Mouse (Mus musculus): ENCODE measurements at regions not wholly inside any gene's neighbourhood (a gene's known extent, or its start where the extent isn't known, plus 50 kb on each side); places are given as distances from the start of the nearest gene placed in this dataset.

DNA sequence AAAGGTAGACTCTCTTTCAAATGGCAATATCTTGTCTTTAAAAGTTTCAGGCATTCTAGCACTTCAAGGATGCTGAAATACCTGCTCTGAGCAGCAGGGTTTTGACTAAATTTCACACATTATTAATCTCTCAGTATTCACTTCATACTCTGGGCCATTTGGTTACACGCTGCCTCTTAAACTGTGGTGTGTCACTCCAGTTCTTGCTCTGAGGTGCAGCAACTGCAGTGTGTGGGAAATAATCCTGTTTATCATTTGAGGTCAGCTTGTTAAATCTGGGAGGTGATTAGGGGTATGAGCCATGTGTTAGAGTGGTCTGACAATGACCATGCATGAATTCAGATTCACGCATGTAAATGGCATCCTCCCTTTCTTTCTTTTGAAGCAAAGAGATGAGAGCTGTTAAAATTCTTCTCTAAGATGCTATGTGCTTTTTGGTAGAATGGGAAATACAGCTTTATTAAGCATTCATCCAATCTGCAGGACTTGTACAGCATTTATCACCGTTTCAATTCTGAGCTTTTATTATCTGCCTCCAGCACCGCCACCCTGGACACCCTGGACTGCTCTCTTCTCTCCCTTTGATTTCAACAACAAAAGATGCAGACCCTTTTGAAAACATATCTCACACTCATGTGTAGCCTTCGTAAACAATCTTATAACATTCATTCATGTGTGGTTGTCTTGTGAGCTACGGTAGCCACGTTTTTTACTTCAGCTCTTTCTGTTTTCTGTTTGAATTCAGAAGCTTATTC, 362.4 kb upstream of the Gm38303 start:
- Histone ChIP-seq H3K4me1 (ENCODE audit: control insufficient read depth in 1 of 2, insufficient read depth in 2 of 2) (no peaks in the 10 kb centered on the region), H3K27me3 (replicated peaks) (no peaks in the 10 kb centered on the region), H3K36me3 (replicated peaks in 1 of 2; ENCODE audit: control insufficient read depth in 1 of 2, insufficient read depth in 1 of 2, low read length in 1 of 2) (no peaks in the 10 kb centered on the region), H3K27ac (ENCODE audit: insufficient read depth, low read depth) (no peak overlapping the region), H3K9me3 (replicated peaks; ENCODE audit: low read length) (no peaks in the 10 kb centered on the region), H3K9ac (ENCODE audit: insufficient read depth, low read depth) (no peak overlapping the region), H3K79me2 (replicated peaks; ENCODE audit: control insufficient read depth, extremely low read depth, insufficient read depth, poor library complexity, severe bottlenecking) (no peaks in the 10 kb centered on the region), H3K4me2 (ENCODE audit: insufficient read depth, low read depth, poor library complexity, severe bottlenecking) (no peak overlapping the region), H3K4me3 (replicated peaks in 1 of 3; ENCODE audit: low read depth in 2 of 3, low read length in 2 of 3, poor library complexity in 1 of 3) (no peak overlapping the region)
- in situ Hi-C loops (cut with MboI; ENCODE audit: low pct_ligation_motif_present, low pct_unique_long_range_greater_than_20kb, low sequenced_read_pairs) (no loop called here), dilution Hi-C loops (cut with MboI; ENCODE audit: extremely low pct_ligation_motif_present, extremely low pct_unique_long_range_greater_than_20kb, low sequenced_read_pairs) (no loop called here)
- DNase-seq (ENCODE audit: extremely low read depth), result no peak
- TF ChIP-seq BHLHE40 (IDR thresholded peaks at IDR 0.05; ENCODE audit: low read depth, low read length), result no peak
- TF ChIP-seq ZNF384 (IDR thresholded peaks at IDR 0.05; ENCODE audit: low read depth, low read length), result no peak
- TF ChIP-seq ZC3H11A (IDR thresholded peaks at IDR 0.05; ENCODE audit: low read depth, low read length), result no peak
- no peak for TF ChIP-seq IRF4 (IDR thresholded peaks at IDR 0.05; ENCODE audit: low read depth, low read length)
- no peak for TF ChIP-seq USF1 (IDR thresholded peaks at IDR 0.05; ENCODE audit: low read depth, low read length)
- no peak for TF ChIP-seq EP300 (IDR thresholded peaks at IDR 0.05; ENCODE audit: low read length)
- no peak for TF ChIP-seq SIN3A (IDR thresholded peaks at IDR 0.05; ENCODE audit: low read length)
- TF ChIP-seq POLR2A (IDR thresholded peaks at IDR 0.05; ENCODE audit: low read depth, low read length), result no peak
- no peak for TF ChIP-seq MAZ (IDR thresholded peaks at IDR 0.05; ENCODE audit: low read depth, low read length)
- TF ChIP-seq KAT2A (IDR thresholded peaks at IDR 0.05; ENCODE audit: insufficient replicate concordance, low read length), result no peak
- TF ChIP-seq POLR2AphosphoS2 (IDR thresholded peaks at IDR 0.05; ENCODE audit: low read depth, low read length), result no peak
- TF ChIP-seq MXI1 (IDR thresholded peaks at IDR 0.05; ENCODE audit: low read depth, low read length), result no peak
- TF ChIP-seq USF2 (conservative IDR thresholded peaks at IDR 0.05; ENCODE audit: low read depth, low read length), result no peak
- TF ChIP-seq CTCF (conservative IDR thresholded peaks at IDR 0.05 in 1 of 2, IDR thresholded peaks at IDR 0.05 in 1 of 2; ENCODE audit: low read depth in 2 of 2, low read length in 2 of 2), result no peak
- no peak for TF ChIP-seq MEF2A (IDR thresholded peaks at IDR 0.05; ENCODE audit: borderline replicate concordance, low read depth, low read length)
- no peak for TF ChIP-seq SMC3 (IDR thresholded peaks at IDR 0.05; ENCODE audit: low read depth, low read length)

DNA sequence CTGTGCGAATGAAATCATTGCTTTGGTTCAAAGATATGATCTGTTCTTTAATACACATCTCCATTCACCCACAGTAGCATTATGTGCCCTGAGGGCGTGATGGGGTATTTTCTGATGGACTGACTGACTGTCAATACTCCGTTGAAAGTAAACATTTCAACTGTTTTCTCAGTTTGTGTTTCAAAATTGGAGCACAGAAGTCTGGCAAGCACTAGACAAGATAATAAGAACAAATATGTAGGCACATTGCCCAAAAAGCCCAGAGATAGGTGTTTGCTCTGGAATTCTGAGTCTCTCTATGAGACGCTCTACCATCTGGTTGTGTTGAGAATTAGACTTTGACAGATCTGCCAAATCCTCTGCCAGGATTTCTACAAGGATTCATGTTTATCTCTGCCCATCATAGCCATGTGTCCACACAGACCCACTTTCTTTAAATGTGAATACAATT, 350.0 kb upstream of the Gm38303 start:
- dilution Hi-C loops (cut with MboI; ENCODE audit: extremely low pct_ligation_motif_present, extremely low pct_unique_long_range_greater_than_20kb, low sequenced_read_pairs), result no loop called here
- Histone ChIP-seq H3K4me3 (replicated peaks in 1 of 3; ENCODE audit: low read depth in 2 of 3, low read length in 2 of 3, poor library complexity in 1 of 3) (no peak overlapping the region), H3K27ac (ENCODE audit: insufficient read depth, low read depth) (no peak overlapping the region), H3K9me3 (replicated peaks; ENCODE audit: low read length) (no peaks in the 10 kb centered on the region), H3K9ac (ENCODE audit: insufficient read depth, low read depth) (no peak overlapping the region), H3K4me2 (ENCODE audit: insufficient read depth, low read depth, poor library complexity, severe bottlenecking) (no peak overlapping the region), H3K36me3 (replicated peaks in 1 of 2; ENCODE audit: control insufficient read depth in 1 of 2, insufficient read depth in 1 of 2, low read length in 1 of 2) (no peaks in the 10 kb centered on the region), H3K79me2 (replicated peaks; ENCODE audit: control insufficient read depth, extremely low read depth, insufficient read depth, poor library complexity, severe bottlenecking) (no peaks in the 10 kb centered on the region), H3K4me1 (ENCODE audit: control insufficient read depth in 1 of 2, insufficient read depth in 2 of 2) (peaks cover 0 to 4% of the 10 kb centered on the region in 2 experiments; a peak in 1 of 4 replicates), H3K27me3 (replicated peaks) (no peaks in the 10 kb centered on the region)
- in situ Hi-C loops (cut with MboI; ENCODE audit: low pct_ligation_motif_present, low pct_unique_long_range_greater_than_20kb, low sequenced_read_pairs), result no loop called here
- DNase-seq (ENCODE audit: extremely low read depth), result no peak
- TF ChIP-seq CTCF (conservative IDR thresholded peaks at IDR 0.05 in 1 of 2, IDR thresholded peaks at IDR 0.05 in 1 of 2; ENCODE audit: low read depth in 2 of 2, low read length in 2 of 2), result no peak
- TF ChIP-seq EP300 (IDR thresholded peaks at IDR 0.05; ENCODE audit: low read length), result no peak
- no peak for TF ChIP-seq ZMIZ1 (IDR thresholded peaks at IDR 0.05; ENCODE audit: low read depth, low read length)
- TF ChIP-seq ZC3H11A (IDR thresholded peaks at IDR 0.05; ENCODE audit: low read depth, low read length), result no peak
- TF ChIP-seq MYC (IDR thresholded peaks at IDR 0.05; ENCODE audit: low read depth, low read length), result no peak
- no peak for TF ChIP-seq PAX5 (IDR thresholded peaks at IDR 0.05; ENCODE audit: low read length)
- TF ChIP-seq NRF1 (IDR thresholded peaks at IDR 0.05; ENCODE audit: low read depth, low read length), result no peak
- no peak for TF ChIP-seq TBP (conservative IDR thresholded peaks at IDR 0.05; ENCODE audit: low read depth, low read length)
- no peak for TF ChIP-seq MEF2A (IDR thresholded peaks at IDR 0.05; ENCODE audit: borderline replicate concordance, low read depth, low read length)
- no peak for TF ChIP-seq CHD1 (IDR thresholded peaks at IDR 0.05; ENCODE audit: low read depth, low read length)
- TF ChIP-seq POLR2AphosphoS2 (IDR thresholded peaks at IDR 0.05; ENCODE audit: low read depth, low read length), result no peak
- TF ChIP-seq KAT2A (IDR thresholded peaks at IDR 0.05; ENCODE audit: insufficient replicate concordance, low read length), result no peak
- TF ChIP-seq BHLHE40 (IDR thresholded peaks at IDR 0.05; ENCODE audit: low read depth, low read length), result no peak
- TF ChIP-seq ZKSCAN1 (IDR thresholded peaks at IDR 0.05; ENCODE audit: borderline replicate concordance, low read depth, low read length), result no peak
- TF ChIP-seq ELF1 (IDR thresholded peaks at IDR 0.05; ENCODE audit: low read depth, low read length), result no peak
